Mouse (Mus musculus): ENCODE data around the gene Kif5a. TPM values are rescaled to one million over a fixed set of nuclear protein-coding genes. Genes with fewer than 3 reads are reported as not detected.

Kif5a gene
- polyA plus RNA-seq, 1 experiment from 2014 or later: 0.11 TPM

DNA sequence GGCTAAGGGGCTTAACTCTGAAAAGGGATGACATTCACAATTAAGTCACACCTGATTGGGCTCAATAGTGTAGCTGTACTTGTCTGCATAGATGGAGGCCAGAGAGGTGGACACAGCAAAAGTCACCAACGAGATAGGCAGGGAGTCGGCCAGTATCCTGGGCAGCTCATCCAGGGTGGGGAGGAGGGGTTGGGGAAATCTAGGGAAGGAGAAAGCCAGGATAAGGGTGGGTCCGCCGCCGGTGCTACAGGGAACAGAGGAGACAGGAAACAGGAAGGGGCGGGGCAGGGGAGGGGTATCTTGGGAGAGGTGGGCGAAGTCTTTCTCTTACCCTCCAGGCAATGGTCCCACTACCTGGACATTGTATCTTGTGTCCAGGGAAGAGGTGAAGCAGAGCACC, 86.4 kb downstream of the Kif5a start:
- peaks cover 2% of the 10 kb centered on the region; the same call in 1 of the 2 replicates for H3K36me3 ChIP-seq (ENCODE audit: control insufficient read depth, insufficient read depth)
- H3K9ac ChIP-seq (ENCODE audit: low read depth, low read length): no peak overlapping the region
- H3K4me2 ChIP-seq (ENCODE audit: low read depth, low read length): peak overlapping the region; percentile 54; the same call in 1 of the 2 replicates
- ATAC-seq (ENCODE audit: low read depth): no peak
- WGBS (ENCODE audit: insufficient replicate concordance): 6% methylated on average over 7 of the region's 7 CpGs
- H3K4me3 ChIP-seq (ENCODE audit: low read depth, low read length): 0 out of 2 replicates have a peak overlapping the region, but pooled peaks have one; percentile 18
- peaks cover 57% of the 10 kb centered on the region for H3K27me3 ChIP-seq (ENCODE audit: control insufficient read depth, insufficient read depth, low read depth, low read length)
- no peaks in the 10 kb centered on the region for H3K9me3 ChIP-seq (replicated peaks; ENCODE audit: control insufficient read depth, low read length)
- peaks cover 21% of the 10 kb centered on the region for H3K4me1 ChIP-seq (ENCODE audit: control insufficient read depth, low read depth, low read length)
- H3K27ac ChIP-seq (ENCODE audit: low read length): no peak overlapping the region

DNA sequence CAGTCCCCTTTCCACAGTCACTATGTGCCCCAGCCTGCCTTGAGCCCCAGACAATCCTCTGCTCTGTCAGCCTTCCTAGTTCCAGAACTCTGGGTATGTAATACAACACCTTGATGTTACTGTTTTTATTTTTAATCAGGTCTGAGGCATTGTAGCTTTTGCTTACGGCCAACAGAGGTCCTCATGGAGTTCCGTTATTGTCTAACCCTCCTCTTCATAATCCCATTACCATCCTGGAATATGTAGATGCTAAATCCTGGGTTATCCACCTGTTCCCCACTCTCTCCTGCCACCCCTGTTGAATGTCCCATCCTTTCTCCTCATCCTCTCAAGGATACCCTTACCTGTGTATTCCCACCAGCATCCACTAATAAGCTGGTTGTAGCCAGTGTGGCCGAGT, 86.9 kb downstream of the Kif5a start:
- no peak for ATAC-seq (ENCODE audit: low read depth)
- no peak overlapping the region for H3K9ac ChIP-seq (ENCODE audit: low read depth, low read length)
- no peak overlapping the region for H3K27ac ChIP-seq (ENCODE audit: low read length)
- no peaks in the 10 kb centered on the region for H3K9me3 ChIP-seq (replicated peaks; ENCODE audit: control insufficient read depth, low read length)
- H3K27me3 ChIP-seq (ENCODE audit: control insufficient read depth, insufficient read depth, low read depth, low read length): peaks cover 54% of the 10 kb centered on the region
- peaks cover 21% of the 10 kb centered on the region for H3K4me1 ChIP-seq (ENCODE audit: control insufficient read depth, low read depth, low read length)
- WGBS (ENCODE audit: insufficient replicate concordance): 30% methylated on average over 3 of the region's 3 CpGs
- H3K4me3 ChIP-seq (ENCODE audit: low read depth, low read length): no peak overlapping the region
- no peak overlapping the region for H3K4me2 ChIP-seq (ENCODE audit: low read depth, low read length)
- H3K36me3 ChIP-seq (ENCODE audit: control insufficient read depth, insufficient read depth): peaks cover 4% of the 10 kb centered on the region; the same call in 1 of the 2 replicates

Other genes with a start within 250 kb of the Kif5a start
- 37.1 and 40.1 TPM in 2 replicates for gene Tsfm, start 232.5 kb downstream of the Kif5a start, polyA plus RNA-seq (2015; fragmentation: Nextera tagmentation; extraction: Ambion mirVana)
- gene Mettl1, start 221.9 kb downstream of the Kif5a start, polyA plus RNA-seq (2015; fragmentation: Nextera tagmentation; extraction: Ambion mirVana): 13.4 and 13.5 TPM in 2 replicates
- gene Eef1akmt3, start 221.8 kb downstream of the Kif5a start, polyA plus RNA-seq (2015; fragmentation: Nextera tagmentation; extraction: Ambion mirVana): 0.09 and 0.21 TPM in 2 replicates
- gene Cyp27b1, start 215.1 kb downstream of the Kif5a start, polyA plus RNA-seq (2015; fragmentation: Nextera tagmentation; extraction: Ambion mirVana): 0.04 TPM in 1 of 2 replicates, not detected in the other
- gene March9, start 203.2 kb downstream of the Kif5a start, polyA plus RNA-seq (2015; fragmentation: Nextera tagmentation; extraction: Ambion mirVana): not detected in 2 replicates
- gene Cdk4, start 199.8 kb downstream of the Kif5a start, polyA plus RNA-seq (2015; fragmentation: Nextera tagmentation; extraction: Ambion mirVana): 293 and 317 TPM in 2 replicates
- gene Tspan31, start 193.1 kb downstream of the Kif5a start, polyA plus RNA-seq (2015; fragmentation: Nextera tagmentation; extraction: Ambion mirVana): 87.4 and 96.7 TPM in 2 replicates
- 0.71 and 1.2 TPM in 2 replicates for gene Agap2, start 188.1 kb downstream of the Kif5a start, polyA plus RNA-seq (2015; fragmentation: Nextera tagmentation; extraction: Ambion mirVana)
- 58.9 and 65.6 TPM in 2 replicates for gene Os9, start 142.2 kb downstream of the Kif5a start, polyA plus RNA-seq (2015; fragmentation: Nextera tagmentation; extraction: Ambion mirVana)
- 18.7 and 24.3 TPM in 2 replicates for gene B4galnt1, start 98.1 kb downstream of the Kif5a start, polyA plus RNA-seq (2015; fragmentation: Nextera tagmentation; extraction: Ambion mirVana)
- 2.2 and 2.7 TPM in 2 replicates for gene Slc26a10, start 82.7 kb downstream of the Kif5a start, polyA plus RNA-seq (2015; fragmentation: Nextera tagmentation; extraction: Ambion mirVana)
- 4.8 and 5.7 TPM in 2 replicates for gene Arhgef25, start 73.3 kb downstream of the Kif5a start, polyA plus RNA-seq (2015; fragmentation: Nextera tagmentation; extraction: Ambion mirVana)
- gene Dtx3, start 67.6 kb downstream of the Kif5a start, polyA plus RNA-seq (2015; fragmentation: Nextera tagmentation; extraction: Ambion mirVana): 13.4 and 14.8 TPM in 2 replicates
- gene Pip4k2c, start 51.8 kb downstream of the Kif5a start, polyA plus RNA-seq (2015; fragmentation: Nextera tagmentation; extraction: Ambion mirVana): 39.1 and 40.1 TPM in 2 replicates
- gene Dctn2, start 3.0 kb upstream of the Kif5a start, polyA plus RNA-seq (2015; fragmentation: Nextera tagmentation; extraction: Ambion mirVana): 65.9 TPM in 2 replicates
- 5.7 and 6.5 TPM in 2 replicates for gene Mbd6, start 25.7 kb upstream of the Kif5a start, polyA plus RNA-seq (2015; fragmentation: Nextera tagmentation; extraction: Ambion mirVana)
- 100 and 109 TPM in 2 replicates for gene Mars, start 48.4 kb upstream of the Kif5a start, polyA plus RNA-seq (2015; fragmentation: Nextera tagmentation; extraction: Ambion mirVana)
- gene Arhgap9, start 58.6 kb upstream of the Kif5a start, polyA plus RNA-seq (2015; fragmentation: Nextera tagmentation; extraction: Ambion mirVana): 12.2 and 13.2 TPM in 2 replicates
- gene Gli1, start 78.6 kb upstream of the Kif5a start, polyA plus RNA-seq (2015; fragmentation: Nextera tagmentation; extraction: Ambion mirVana): 0.15 and 0.21 TPM in 2 replicates
- 0.78 and 0.99 TPM in 2 replicates for gene Inhbe, start 91.1 kb upstream of the Kif5a start, polyA plus RNA-seq (2015; fragmentation: Nextera tagmentation; extraction: Ambion mirVana)
- gene Inhbc, start 107.1 kb upstream of the Kif5a start, polyA plus RNA-seq (2015; fragmentation: Nextera tagmentation; extraction: Ambion mirVana): 4.3 and 5.9 TPM in 2 replicates
- gene R3hdm2, start 117.0 kb upstream of the Kif5a start, polyA plus RNA-seq (2015; fragmentation: Nextera tagmentation; extraction: Ambion mirVana): 10.2 and 13.3 TPM in 2 replicates
- 0.59 and 0.65 TPM in 2 replicates for gene Stac3, start 238.3 kb upstream of the Kif5a start, polyA plus RNA-seq (2015; fragmentation: Nextera tagmentation; extraction: Ambion mirVana)